Mouse (Mus musculus): ENCODE data around the gene Celsr1.

DNA sequence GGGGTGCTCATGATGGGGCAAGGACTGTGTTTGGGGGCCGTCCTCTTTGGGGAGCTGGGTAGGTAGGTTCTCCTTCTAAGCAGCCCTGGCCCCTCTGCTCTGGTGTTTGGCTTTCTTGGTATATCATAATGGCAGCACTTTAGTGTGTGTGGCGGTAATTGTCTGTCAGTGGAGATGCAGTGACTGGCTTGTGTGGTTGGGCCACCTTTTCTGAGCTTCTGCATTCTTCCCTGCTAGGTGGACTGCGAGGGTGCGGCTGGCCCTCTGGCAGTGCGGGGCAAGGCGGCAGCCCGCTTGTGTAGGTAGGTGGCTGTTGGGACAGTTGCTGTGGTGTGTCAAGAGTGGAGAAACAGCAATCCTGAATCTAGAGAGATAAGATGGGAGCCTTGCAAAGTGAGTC is 27.6 kb upstream of the Celsr1 start:
- TF ChIP-seq CTCF (IDR thresholded peaks at IDR 0.05; ENCODE audit: borderline replicate concordance, control insufficient read depth, extremely low read depth, insufficient read depth, low read length, poor library complexity) (no peak), POLR2A (IDR thresholded peaks at IDR 0.05; ENCODE audit: control insufficient read depth, extremely low read depth, insufficient read depth, low read length, poor library complexity) (no peak)
